Mouse (Mus musculus): ENCODE measurements around the gene Fam213b. TPM values are rescaled to one million over a fixed set of nuclear protein-coding genes. Genes with fewer than 3 reads are reported as not detected.

Fam213b gene
- polyA plus RNA-seq, 1 experiment from 2014 or later, result 57.3 TPM

DNA sequence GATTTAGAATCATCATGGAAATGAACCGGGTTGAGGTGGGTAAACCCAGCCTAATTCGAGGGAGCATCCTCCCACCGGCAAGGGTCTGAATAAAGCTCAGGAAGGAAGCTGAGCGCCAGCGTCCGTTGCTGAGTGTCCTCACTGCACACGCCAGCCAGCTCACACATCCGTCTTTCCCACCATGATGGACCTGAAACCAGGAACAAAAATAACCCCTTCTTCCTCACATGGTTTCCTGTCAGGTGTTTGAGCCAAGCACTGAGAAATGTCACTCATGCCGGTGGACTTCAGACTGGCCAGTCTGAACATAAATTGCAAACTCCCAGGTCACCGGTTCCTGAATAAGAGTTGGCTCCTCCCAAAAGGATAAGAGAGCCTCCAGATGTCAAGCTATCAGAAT lies 16.4 kb upstream of the Fam213b start:
- no peaks in the 10 kb centered on the region for H3K9me3 ChIP-seq
- WGBS, result 83% methylated on average over 10 of the region's 10 CpGs
- H3K4me2 ChIP-seq, result no peak overlapping the region
- no peak for ATAC-seq (ENCODE audit: insufficient number of reproducible peaks, low FRiP score, low TSS enrichment, low read depth)
- no peak overlapping the region for H3K4me3 ChIP-seq
- peaks cover 5% of the 10 kb centered on the region for H3K4me1 ChIP-seq
- no peaks in the 10 kb centered on the region for H3K27me3 ChIP-seq
- H3K27ac ChIP-seq, result no peak overlapping the region
- no peak overlapping the region for H3K9ac ChIP-seq
- no peaks in the 10 kb centered on the region for H3K36me3 ChIP-seq

DNA sequence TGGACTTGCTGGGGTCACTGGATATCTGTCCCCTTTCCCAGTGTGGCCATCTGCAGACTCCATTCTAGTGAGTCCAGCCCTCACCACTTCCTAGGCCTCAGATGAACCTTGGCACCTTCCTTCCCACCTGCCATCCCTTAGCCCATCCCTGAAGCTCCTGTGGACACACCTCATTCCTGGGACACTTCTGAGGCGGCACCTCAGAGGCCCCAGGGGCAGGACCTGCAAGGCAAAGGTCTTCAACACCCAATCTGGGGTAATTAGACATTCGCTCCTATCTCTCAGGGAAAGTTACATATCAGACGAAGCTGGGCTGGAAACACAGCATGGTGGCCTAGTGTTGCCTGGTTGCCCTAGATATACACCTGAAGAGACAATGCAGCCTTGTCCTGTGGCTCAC lies 15.8 kb upstream of the Fam213b start:
- H3K4me1 ChIP-seq, result peaks cover 5% of the 10 kb centered on the region
- H3K27me3 ChIP-seq, result no peaks in the 10 kb centered on the region
- ATAC-seq (ENCODE audit: insufficient number of reproducible peaks, low FRiP score, low TSS enrichment, low read depth), result no peak
- H3K36me3 ChIP-seq, result no peaks in the 10 kb centered on the region
- H3K4me3 ChIP-seq, result no peak overlapping the region
- H3K27ac ChIP-seq, result no peak overlapping the region
- 68% methylated on average over 3 of the region's 3 CpGs for WGBS
- no peak overlapping the region for H3K4me2 ChIP-seq
- H3K9me3 ChIP-seq, result no peaks in the 10 kb centered on the region
- H3K9ac ChIP-seq, result no peak overlapping the region

DNA sequence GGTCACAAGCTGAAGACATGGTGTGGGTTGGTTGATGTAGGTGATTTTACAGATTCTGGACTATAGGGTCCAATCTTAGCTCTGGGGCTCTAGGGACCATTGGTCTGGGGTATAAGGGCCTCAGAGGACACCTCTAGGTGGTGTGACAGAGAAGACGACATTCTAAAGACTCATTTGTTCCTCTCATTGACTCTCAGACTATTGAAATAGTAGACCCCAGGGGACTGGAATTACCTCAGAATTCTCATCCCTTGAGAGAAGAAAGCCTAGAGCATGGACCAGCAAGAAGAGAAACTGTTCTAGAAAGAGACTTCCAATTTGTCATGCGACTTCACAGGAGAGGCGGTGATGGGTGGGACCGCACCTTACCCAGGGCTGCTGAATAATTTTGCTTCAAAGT lies 15.3 kb upstream of the Fam213b start:
- peaks cover 5% of the 10 kb centered on the region for H3K4me1 ChIP-seq
- H3K36me3 ChIP-seq, result no peaks in the 10 kb centered on the region
- WGBS, result 92% methylated on average over 4 of the region's 4 CpGs
- no peak for ATAC-seq (ENCODE audit: insufficient number of reproducible peaks, low FRiP score, low TSS enrichment, low read depth)
- H3K4me2 ChIP-seq, result no peak overlapping the region
- no peak overlapping the region for H3K4me3 ChIP-seq
- no peak overlapping the region for H3K9ac ChIP-seq
- H3K27me3 ChIP-seq, result no peaks in the 10 kb centered on the region
- H3K9me3 ChIP-seq, result no peaks in the 10 kb centered on the region
- H3K27ac ChIP-seq, result no peak overlapping the region

DNA sequence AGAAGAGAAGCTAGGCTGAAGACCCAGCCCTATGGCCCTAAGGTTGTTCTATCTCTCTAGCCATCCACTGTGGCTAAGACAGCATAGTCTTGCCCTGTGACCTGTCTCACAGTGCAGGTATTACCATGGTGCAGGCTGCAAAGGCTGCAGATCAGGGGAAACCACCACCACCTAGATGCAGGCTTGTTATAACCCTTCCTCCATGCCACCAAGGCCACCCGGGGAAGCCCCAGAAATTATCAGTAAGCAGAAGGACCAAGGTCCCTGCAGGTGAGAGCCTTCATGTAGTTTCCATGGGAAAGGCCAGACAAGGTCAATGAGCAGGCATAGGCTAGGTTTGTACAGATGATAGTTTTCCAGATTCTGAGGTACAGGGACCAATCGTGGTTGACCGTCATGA lies 14.9 kb upstream of the Fam213b start:
- Histone ChIP-seq H3K27me3 (no peaks in the 10 kb centered on the region), H3K36me3 (no peaks in the 10 kb centered on the region), H3K4me3 (no peak overlapping the region), H3K4me1 (peaks cover 5% of the 10 kb centered on the region), H3K4me2 (no peak overlapping the region), H3K9me3 (no peaks in the 10 kb centered on the region), H3K27ac (no peak overlapping the region), H3K9ac (no peak overlapping the region)
- 90% methylated on average over 3 of the region's 3 CpGs for WGBS
- no peak for ATAC-seq (ENCODE audit: insufficient number of reproducible peaks, low FRiP score, low TSS enrichment, low read depth)

DNA sequence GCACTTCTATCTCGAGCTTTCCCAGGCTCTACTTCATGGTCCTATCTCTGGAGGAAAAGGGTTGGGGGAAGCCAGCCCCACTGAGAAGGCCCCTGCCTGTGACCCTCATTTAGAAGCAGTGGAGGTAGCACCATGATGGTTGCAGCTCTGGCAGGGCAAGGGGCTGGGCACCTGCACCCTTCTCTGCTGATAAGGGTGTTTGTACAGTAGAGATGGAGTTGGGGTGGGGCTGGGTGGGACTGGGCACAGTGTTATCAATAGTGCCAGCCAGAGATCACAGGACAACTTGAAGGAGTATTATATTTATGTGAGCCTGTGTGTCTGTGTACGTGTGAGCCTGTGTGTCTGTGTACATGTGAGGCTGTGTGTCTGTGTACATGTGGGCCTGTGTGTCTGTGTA lies 12.7 kb upstream of the Fam213b start:
- no peak overlapping the region for H3K9ac ChIP-seq
- H3K4me1 ChIP-seq, result peaks cover 10% of the 10 kb centered on the region
- H3K27ac ChIP-seq, result peak overlapping the region; percentile 11; the same call in 1 of the 2 replicates
- no peak for ATAC-seq (ENCODE audit: insufficient number of reproducible peaks, low FRiP score, low TSS enrichment, low read depth)
- H3K36me3 ChIP-seq, result no peaks in the 10 kb centered on the region
- WGBS, result 67% methylated on average over 2 of the region's 2 CpGs
- no peak overlapping the region for H3K4me2 ChIP-seq
- no peak overlapping the region for H3K4me3 ChIP-seq
- H3K27me3 ChIP-seq, result no peaks in the 10 kb centered on the region
- H3K9me3 ChIP-seq, result no peaks in the 10 kb centered on the region

DNA sequence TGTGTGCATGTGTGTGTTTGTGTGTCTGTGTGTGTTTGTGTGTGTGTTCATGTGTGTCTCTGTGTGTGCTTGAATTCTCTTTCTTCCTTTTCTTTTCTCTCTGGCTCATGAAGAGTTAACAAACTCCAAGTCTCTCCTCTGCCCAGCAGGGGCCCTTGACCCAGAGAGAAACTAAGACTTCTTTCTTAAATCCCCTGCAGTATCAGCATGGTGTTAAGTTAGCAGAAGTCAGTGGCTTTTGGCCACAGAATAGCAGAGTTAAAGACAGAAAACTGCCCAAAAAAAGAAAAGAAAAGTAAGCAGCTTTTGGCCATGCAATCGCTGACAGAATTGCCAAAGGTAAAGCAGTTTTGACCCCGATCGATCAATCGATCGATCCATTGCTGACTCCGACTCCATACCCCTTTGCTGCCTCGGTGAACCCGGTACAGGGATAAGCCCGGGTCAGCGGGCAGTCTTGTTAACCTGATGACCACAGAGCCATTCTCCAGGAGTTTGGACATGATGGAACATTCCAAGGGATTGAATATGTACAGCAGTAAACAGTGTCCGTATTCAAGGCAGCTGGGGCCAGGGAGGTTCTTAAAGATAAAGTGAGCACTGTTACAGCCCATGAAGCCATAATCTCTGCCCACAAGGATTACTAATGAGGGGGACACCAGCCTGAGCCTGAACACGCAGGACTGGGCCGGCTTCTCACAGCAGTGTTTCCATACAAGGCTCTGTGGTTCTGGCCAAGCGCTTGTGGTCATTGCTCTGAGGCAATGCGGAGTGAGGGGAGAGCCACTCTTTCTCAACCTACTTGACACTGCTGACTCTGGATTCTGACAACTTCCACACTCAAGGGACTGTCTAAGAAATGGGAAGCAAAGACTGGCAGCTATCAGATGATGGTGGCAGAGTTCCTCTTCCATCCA lies 11.9 kb upstream of the Fam213b start:
- Histone ChIP-seq H3K4me2 (no peak overlapping the region), H3K27me3 (no peaks in the 10 kb centered on the region), H3K27ac (peak overlapping the region; percentile 27; the same call in 1 of the 2 replicates), H3K9me3 (no peaks in the 10 kb centered on the region), H3K4me3 (no peak overlapping the region), H3K4me1 (peaks cover 10% of the 10 kb centered on the region), H3K36me3 (no peaks in the 10 kb centered on the region), H3K9ac (no peak overlapping the region)
- peak; percentile 27; the same call in 1 of the 2 replicates for ATAC-seq (ENCODE audit: insufficient number of reproducible peaks, low FRiP score, low TSS enrichment, low read depth)
- 33% methylated on average over 15 of the region's 15 CpGs for WGBS

DNA sequence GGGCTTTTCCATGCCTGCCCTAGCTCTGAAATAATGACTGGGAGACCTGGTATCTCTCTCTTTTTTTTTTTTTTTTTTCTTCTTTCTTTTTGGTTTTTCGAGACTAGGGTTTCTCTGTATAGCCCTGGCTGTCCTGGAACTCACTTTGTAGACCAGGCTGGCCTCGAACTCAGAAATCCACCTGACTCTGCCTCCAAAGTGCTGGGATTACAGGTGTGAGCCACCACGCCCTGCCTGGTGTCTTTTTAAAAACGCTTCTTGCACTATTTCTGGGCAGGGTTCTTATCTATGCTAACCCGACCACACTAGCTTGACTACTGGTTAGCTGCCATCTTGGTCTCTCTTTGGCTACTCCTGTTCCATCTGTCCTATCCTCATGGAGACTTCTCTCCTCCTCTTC lies 9.6 kb upstream of the Fam213b start:
- 84% methylated on average over 5 of the region's 5 CpGs for WGBS
- no peak for ATAC-seq (ENCODE audit: insufficient number of reproducible peaks, low FRiP score, low TSS enrichment, low read depth)
- no peak overlapping the region for H3K4me3 ChIP-seq
- no peaks in the 10 kb centered on the region for H3K27me3 ChIP-seq
- H3K36me3 ChIP-seq, result no peaks in the 10 kb centered on the region
- no peaks in the 10 kb centered on the region for H3K9me3 ChIP-seq
- no peak overlapping the region for H3K9ac ChIP-seq
- H3K27ac ChIP-seq, result no peak overlapping the region
- H3K4me1 ChIP-seq, result peaks cover 14% of the 10 kb centered on the region
- H3K4me2 ChIP-seq, result no peak overlapping the region

DNA sequence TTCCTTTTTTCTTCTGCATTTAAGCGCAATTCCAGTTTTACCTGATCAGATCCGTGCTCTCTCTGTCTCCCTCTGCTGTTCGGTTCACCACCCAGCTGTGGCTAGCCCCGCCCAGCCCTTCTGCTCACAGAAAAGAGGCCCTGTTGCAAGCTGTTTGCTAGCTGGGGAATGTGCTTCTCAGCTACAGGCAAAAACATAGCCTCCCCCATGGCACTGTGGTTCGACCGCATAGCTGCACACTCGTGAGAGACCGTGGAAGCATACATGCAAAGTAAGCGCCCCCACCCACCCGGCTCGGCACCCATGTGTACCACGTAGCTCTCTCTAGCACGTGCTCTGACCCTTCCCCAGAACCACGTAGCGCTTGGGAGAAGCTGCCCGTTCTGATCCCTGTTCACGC lies 8.9 kb upstream of the Fam213b start:
- Histone ChIP-seq H3K9ac (no peak overlapping the region), H3K36me3 (no peaks in the 10 kb centered on the region), H3K27me3 (no peaks in the 10 kb centered on the region), H3K4me1 (peaks cover 14% of the 10 kb centered on the region), H3K4me3 (no peak overlapping the region), H3K9me3 (no peaks in the 10 kb centered on the region), H3K27ac (no peak overlapping the region), H3K4me2 (peak overlapping the region; percentile 8; the same call in 1 of the 2 replicates)
- no peak for ATAC-seq (ENCODE audit: insufficient number of reproducible peaks, low FRiP score, low TSS enrichment, low read depth)
- WGBS, result 46% methylated on average over 17 of the region's 17 CpGs

DNA sequence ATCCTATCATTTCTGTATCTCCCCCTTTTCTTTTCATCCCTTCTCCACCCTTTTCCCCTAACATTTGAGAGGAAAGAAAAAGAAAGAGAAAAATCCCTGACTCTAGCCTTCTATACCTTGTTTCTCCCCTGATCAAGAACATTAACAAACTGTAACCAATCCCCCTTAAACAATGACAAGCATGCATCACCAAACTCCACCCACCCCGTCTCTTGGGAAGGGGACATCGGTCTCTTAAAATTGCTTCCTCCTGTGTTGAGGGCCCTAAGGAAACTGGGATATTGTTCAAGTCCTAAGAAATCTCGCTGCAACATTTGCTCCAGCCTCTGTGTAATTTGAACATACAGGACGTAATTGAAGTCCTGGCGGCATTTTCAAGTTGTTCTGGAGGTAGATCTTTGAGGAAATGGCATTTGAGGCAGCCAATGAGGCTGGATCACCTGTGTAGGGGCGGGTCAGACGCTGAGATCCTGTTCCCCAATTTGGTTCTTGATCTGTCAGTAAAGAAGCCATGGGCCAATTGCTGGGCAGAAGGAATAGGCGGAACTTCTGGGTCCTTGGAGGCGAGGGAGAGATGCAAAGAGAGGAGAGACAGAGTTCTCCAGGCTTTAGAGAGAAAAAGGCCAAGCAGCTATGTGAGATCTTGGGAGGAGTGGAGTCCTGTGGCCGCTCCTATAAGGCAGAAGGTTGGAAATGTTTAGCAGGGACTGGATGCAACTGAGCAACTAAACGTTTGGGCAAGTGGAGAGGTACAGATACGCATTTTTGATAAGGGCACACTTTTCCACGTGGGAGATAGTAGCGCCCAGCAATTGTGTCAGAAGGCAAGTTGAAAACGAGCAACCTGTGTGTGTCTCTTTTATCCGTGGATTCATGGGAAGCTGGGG lies 5.5 kb upstream of the Fam213b start:
- peak; percentile 91 for ATAC-seq (ENCODE audit: insufficient number of reproducible peaks, low FRiP score, low TSS enrichment, low read depth)
- H3K27ac ChIP-seq, result no peak overlapping the region
- H3K27me3 ChIP-seq, result no peaks in the 10 kb centered on the region
- H3K9me3 ChIP-seq, result no peaks in the 10 kb centered on the region
- H3K9ac ChIP-seq, result peak overlapping the region; percentile 29
- H3K4me3 ChIP-seq, result peak overlapping the region; percentile 43
- WGBS, result 1% methylated on average over 16 of the region's 16 CpGs
- H3K4me1 ChIP-seq, result peaks cover 9% of the 10 kb centered on the region
- peak overlapping the region; percentile 70 for H3K4me2 ChIP-seq
- no peaks in the 10 kb centered on the region for H3K36me3 ChIP-seq

DNA sequence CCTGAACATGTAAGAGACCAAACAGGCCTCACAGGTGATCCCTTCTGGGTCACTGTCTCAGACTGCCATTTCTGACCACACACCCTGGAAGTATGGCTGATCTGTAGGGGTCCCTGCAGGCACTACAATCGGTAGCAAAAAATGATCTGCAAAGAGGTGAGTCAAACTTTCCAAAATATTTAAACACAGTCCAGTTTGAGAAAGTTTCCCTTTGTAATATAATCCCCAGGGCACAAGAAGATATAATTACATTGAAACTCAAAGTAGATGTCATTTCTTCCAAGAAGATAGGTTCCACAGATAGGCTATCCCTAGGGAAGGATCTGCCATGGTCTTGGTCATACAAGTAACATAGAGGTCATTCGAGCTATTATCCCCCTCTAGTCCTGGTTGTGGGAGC lies 3.4 kb upstream of the Fam213b start:
- Histone ChIP-seq H3K9ac (no peak overlapping the region), H3K36me3 (no peaks in the 10 kb centered on the region), H3K9me3 (no peaks in the 10 kb centered on the region), H3K4me3 (no peak overlapping the region), H3K4me2 (no peak overlapping the region), H3K27me3 (no peaks in the 10 kb centered on the region), H3K4me1 (peaks cover 19% of the 10 kb centered on the region), H3K27ac (no peak overlapping the region)
- ATAC-seq (ENCODE audit: insufficient number of reproducible peaks, low FRiP score, low TSS enrichment, low read depth), result no peak
- WGBS, result 84% methylated on average over 2 of the region's 2 CpGs

DNA sequence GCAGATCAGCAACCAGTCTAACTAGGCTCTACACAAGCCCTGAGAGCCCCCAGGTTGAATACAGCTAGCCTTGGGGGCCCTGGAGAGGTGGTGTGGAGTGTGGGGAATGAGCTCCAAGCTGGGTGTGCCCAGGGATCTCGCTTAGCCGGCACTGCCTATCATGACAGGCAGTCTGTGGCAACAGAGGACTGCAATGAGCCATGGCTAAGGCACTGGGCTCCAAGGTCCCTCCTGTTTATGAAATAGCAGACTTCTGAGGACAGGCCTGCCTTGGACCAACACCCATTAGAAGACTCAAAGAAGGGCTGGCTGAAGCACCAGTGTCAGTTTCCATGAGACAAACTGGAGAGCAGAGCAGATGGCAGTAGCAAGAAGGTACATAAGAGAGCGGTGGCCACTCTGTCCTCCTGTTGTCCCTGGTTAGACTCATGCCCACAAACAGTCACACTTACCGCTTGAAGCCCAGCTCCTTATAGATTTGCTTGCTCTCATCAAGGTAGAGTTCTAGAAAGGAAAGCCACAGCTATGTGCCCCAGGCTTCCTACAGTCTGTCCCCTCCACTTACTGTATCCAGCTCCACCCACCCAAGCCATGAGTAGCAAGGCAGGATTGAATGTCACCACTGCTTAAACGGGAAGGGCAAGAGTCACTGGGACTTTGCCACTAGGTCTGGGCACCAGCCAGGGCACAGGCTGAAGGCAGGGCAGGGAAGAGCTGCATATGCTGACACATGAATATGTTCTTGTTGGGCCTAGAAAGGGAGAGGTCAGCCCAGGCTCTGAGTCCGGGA lies 1.1 kb downstream of the Fam213b start:
- Histone ChIP-seq H3K27ac (peak overlapping the region; percentile 77; the same call in 1 of the 2 replicates), H3K9ac (peak overlapping the region; percentile 64), H3K4me3 (peak overlapping the region; percentile 60), H3K27me3 (no peaks in the 10 kb centered on the region), H3K4me1 (peaks cover 23% of the 10 kb centered on the region), H3K4me2 (peak overlapping the region; percentile 92), H3K36me3 (0 out of 2 replicates have a peak, but pooled peaks cover 6% of the 10 kb centered on the region), H3K9me3 (no peaks in the 10 kb centered on the region)
- ATAC-seq (ENCODE audit: insufficient number of reproducible peaks, low FRiP score, low TSS enrichment, low read depth), result no peak
- 62% methylated on average over 6 of the region's 6 CpGs for WGBS

Data from limb, embryonic 15.5 days (tissue).